Mouse (Mus musculus): ENCODE results near the gene Epha1.
A peak's percentile ranks its signal among the peaks of the same experiment; 100 is the strongest.

Epha1 gene

DNA sequence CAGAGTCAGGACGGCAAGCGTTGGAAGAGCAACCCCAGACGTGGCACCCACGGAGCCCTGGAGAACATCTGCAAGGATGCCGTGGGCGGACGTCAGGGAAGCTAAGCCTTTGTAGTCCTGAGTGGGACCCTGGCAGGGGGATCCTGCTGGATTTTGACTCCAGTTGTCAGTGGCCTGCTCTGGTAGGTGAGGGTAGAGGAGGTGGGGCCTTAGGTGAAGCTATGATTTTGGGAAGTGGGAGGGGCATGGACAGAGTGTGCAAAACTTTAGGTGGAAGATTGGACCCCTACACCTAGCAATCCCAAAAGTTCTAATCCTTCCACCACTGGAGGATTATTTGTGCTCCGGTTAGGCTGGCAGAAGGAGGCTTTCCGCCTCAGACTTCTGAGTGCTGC is 650 bp downstream of the Epha1 start:
- DNase-seq, result no peak

DNA sequence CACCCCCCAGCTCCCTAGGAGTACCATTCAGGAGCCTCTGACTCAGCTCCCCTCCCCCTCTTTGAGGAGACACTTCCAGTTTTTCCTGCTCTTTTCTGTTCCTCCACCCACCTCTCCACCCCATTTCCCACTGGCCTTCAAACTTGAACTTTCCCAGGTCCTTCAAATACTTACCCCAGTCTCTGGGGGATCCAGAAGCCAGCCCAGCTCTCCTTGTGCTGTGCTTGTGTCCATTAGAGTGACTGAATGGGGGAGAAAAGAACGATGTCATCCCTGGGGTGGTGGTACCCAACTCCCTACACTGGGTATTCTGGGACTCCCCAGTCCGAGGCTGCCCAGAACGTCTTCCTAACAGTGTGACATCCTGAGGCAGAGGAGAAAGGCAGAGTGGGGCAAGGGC is 1.1 kb downstream of the Epha1 start:
- DNase-seq, result no peak

DNA sequence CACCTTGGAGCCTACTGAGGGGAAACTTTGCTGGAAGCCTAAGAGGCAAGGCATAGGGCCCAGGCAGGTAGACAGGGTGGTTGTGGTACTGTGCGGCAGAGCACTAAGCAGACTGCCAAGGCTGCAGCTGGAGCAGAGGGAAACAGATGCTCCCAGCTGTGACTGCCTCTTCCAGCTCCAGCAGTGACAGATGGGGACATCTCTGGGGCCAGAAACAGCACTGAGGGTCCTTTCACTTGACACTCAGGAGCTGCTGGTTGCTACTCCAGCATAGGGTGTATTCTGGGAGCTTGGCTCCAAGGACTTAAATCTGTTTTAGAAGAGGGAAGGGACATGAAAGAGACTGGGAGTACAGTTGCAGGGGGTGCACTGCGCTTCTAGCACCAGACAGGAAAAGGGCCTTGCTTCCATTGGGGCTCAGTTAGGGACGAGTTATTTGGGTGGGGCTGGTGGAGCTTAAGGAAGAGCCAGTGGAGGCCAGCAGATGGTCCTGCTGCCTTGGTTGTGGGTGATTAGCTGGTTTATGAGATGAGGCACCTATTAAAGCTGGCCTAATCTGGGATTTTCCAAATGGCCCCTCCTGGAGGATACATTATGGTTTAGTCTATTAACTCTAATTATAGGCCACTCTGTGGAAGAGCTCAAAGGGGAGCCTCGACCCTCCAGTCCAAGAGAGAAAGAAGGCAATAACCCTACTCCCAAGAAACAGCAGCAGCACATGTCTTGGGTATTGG is 2.3 kb downstream of the Epha1 start:
- DNase-seq, result peak; percentile 87

DNA sequence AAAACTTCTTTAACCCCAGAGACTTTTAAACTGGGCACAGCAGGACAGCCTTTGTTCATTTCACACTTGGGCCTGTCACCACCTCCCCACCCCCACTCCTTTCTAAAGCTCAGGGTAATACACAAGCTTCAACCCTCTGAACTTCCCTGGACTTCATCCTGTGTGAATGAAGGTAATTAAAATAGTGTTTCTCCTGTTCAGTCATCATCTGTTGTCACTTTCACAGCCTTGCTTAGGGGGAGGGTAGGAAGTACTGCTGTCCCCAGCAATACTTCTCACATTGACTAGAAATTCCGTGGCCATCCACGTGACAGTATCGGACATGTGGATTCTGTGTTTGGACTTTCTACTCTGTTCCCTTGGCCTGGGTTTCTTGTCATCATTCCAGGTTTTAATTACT is 3.2 kb downstream of the Epha1 start:
- no peak for DNase-seq

DNA sequence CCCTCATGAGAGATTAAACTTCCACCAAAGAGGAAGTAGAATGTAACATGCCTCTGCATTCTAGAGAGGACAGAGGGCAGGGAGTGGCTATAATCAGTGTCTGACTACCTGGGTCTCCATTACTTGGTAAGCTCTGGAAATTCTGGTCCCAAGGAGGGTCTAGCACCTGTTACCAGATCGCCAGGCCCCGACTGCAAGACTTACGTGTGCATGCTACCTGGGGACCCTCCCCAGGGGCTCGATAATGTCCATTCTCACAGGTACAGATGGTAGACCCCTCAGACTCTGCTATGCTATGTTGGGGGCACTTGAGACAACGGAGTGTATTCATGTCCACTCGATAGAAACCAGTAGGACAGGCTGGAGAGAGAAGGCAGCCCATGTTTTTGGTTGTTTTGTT is 7.9 kb downstream of the Epha1 start:
- no peak for DNase-seq

GRCm38 (mm10) chr6:42364607-42365006 is 8.5 kb downstream of the Epha1 start:
- DNase-seq, result no peak

- DNase-seq, result no peak
Observed at GRCm38 (mm10) chr6:42364066-42364465, 9.0 kb downstream of the Epha1 start.

DNA sequence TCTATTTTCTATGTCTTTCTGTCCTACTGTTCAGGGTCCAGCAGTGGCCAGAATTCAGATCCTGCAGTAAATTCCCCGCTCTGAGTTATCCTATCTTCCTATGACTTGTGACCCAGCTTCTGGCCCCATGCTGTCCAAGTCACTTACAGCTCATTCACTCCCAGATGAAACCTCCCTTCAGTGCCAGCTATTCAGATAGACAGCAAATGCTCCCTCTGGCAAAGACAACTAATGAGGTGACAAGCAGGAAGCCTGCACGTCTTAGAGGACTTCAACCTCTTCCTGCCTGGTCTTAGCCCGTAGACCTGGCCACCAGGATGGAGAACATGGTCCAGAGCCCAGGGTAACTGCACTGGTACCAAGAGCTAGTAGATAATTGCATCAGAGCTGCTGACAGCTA is 10.1 kb downstream of the Epha1 start:
- peak; percentile 35 for DNase-seq

- no peak for DNase-seq
Observed at GRCm38 (mm10) chr6:42362497-42362896, 10.6 kb downstream of the Epha1 start.

GRCm38 (mm10) chr6:42362074-42362473 is 11.0 kb downstream of the Epha1 start:
- DNase-seq, result no peak

GRCm38 (mm10) chr6:42361041-42361895 is 11.8 kb downstream of the Epha1 start:
- DNase-seq, result no peak

DNA sequence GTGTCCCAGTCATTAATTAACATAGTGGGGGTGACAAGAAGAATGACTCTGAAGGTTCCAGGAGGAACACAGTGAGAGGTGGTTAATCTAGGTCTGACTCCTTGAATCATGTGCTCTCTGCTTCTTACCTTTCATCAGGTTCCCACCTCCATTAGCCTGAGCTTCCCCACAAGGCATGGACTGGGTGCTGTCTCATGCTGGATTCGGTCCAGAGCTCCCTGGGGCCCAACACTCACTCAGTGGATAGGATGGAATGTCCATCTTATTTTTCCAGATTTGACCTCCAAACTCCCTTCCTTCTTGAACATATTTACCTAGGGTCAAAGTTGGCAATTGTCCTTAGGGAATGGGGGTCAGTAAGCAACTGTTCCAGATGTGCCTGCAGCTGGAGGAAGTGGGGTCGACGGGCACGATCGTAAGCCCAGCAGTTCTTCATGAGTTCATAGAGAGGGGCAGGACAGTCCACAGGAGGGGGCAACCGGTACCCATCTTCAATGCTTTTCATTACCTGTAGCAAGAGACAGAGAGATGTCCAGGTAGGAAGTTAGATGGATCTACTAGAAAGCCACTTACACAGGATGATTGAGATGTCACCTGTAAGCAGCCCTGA is 12.7 kb downstream of the Epha1 start:
- DNase-seq, result no peak

DNA sequence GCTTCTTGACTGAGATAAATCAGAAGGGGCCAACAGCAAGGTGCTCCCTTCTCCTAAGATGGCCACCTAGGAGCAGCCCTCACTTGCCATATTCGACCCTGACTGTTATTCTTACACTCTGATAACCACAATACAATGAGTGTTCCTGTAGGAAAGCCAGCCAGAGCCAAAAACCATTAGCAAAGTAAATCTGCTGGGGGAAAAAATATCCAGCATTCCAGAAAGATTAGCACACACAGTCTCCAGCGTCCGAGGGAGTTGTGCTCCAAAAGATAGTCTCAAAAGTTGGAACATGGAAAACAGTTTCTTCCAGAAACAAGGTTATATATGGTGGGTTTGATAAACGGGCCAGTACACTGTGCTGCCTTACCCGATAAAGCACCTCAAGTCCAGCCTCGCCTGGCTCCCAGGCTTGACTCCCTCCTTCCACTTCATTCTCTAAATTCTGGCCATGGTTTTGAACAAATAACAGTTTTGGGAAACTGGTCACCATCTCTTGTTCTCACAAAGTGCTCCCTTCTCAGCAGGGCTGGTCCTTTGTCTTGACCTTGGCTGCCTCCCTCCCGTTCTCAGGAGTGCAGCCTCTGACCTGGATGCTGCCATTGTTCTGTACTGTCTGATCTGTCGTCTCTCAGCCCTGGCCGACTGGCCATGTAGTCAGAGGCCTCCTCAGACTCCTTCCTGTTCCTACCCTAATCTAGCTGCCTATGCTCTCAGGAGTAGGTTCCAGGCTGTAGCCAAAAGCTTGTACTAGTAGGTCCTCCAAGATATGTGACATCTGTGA is 13.5 kb downstream of the Epha1 start:
- DNase-seq, result no peak

DNA sequence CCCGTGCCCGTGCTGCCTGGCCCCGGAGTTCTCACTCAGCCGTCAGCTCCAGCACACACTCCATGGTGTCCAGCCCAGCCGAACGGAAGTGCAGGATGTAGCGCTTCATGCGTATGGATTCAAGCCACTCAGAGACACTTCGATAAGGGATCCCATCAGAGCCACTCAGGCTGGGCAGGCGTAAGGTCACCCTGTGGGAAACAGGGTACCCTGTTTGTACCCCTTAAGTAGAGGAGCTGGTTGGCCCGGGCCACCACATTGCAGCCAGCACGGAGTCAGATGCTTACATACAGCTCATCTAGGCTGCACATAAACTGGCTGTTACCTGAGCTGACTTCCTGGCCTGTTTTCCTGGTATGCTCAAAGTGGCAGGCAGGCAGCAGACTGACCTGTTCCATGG is 14.2 kb downstream of the Epha1 start:
- no peak for DNase-seq

DNA sequence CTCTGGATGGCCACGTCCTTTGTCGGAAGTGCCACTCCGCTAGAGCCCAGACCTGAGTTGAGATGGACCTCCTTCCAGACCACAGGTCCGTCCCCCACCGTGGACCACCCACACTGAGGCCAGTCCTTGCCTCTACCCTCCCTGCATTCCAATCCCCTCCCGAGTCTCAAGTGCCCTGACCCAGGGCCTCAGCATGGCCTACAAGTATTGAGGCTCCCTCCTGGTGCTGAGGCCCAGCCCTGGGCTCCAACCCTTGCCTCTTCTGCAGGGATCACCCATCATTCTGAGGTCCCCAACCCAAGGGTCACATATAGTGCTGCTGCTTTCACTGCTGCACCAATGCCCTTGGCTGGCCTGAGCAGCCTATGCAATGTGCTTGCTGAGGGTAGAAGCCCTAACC is 15.2 kb downstream of the Epha1 start:
- no peak for DNase-seq

- no peak for DNase-seq
Observed at GRCm38 (mm10) chr6:42356913-42357312, 16.2 kb downstream of the Epha1 start.

- no peak for DNase-seq
Observed at GRCm38 (mm10) chr6:42355794-42356600, 17.1 kb downstream of the Epha1 start.

DNA sequence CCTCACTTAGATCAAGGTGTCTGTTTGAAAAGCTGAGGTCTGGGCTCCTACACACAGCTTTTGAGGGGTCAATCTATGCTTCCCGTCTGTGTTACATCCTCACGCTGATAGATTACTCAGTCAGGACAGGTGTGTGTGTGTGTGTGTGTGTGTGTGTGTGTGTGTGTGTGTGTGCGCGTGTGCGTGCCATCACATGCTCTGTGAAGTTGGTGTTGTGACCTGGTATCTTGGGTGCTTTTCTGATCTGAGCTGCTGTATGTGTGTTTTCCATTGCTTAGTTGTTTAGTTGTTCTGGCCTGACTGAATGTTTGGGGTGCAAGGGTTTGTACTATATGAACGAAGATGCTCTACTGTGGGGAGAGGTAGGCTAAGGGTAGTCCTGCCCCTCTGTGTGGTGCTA is 17.7 kb downstream of the Epha1 start:
- no peak for DNase-seq

GRCm38 (mm10) chr6:42354076-42355019 is 18.7 kb downstream of the Epha1 start:
- peak; percentile 84 for DNase-seq

DNA sequence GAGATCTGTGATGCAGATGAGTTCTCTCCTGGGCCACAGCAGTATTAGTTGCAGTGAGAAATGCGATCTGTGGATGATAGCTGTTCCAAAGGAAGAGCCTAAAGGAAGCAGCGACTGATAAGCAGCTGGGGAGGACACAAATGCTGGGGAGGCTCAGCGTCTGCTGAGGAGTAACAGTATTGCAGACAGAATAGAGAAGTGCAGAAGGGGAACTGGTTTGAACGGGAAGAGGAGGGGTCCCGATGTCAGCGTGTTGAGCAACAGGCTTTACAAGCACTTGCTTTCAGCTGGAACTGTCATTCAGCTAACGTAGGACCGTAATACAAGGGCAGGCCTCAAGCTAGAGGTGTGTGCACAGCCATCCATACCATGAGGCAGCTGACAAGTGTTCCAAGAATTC is 19.9 kb downstream of the Epha1 start:
- no peak for DNase-seq

DNA sequence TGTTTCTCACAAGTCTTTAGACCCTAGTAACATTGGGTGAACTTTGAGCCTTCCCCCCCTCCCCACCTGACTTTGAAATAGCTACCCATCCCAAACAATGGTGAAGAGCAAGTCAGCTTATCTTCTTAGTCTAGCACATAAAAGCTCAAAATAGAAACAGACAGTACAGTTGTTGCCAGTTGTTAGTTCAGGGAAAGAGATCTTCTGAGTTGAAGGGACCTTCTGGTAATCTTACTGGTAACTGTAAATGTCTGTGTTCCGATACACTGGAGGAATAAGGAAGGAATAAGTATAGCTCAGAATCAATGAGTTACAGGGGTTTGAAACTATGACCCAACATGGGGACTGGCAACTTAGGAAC is 20.6 kb downstream of the Epha1 start:
- DNase-seq, result no peak
